Mouse (Mus musculus) myocyte (in vitro differentiated cells): ENCODE data around the gene Dhrs9.

Experiments
- E2F4 ChIP-seq: IDR thresholded peaks from one replicate; pipeline ENCODE4 v1.6.1; 2011; ENCODE audit warnings: mild to moderate bottlenecking, control low read depth, moderate library complexity; ENCODE audit not compliant: insufficient read depth
- MAX ChIP-seq: IDR thresholded peaks from one replicate; pipeline ENCODE4 v1.6.1; 2011; ENCODE audit warnings: low read depth, mild to moderate bottlenecking, control low read depth
- MYOG ChIP-seq, 3 experiments: IDR thresholded peaks; one replicate each; pipeline ENCODE4 v1.6.1; 2011; ENCODE audit warnings: control low read depth in 2 of 3, low read depth in 2 of 3, mild to moderate bottlenecking in 2 of 3; ENCODE audit not compliant: insufficient read length in 2 of 3, control insufficient read depth in 1 of 3, insufficient read depth in 1 of 3
- POLR2A ChIP-seq: IDR thresholded peaks from one replicate; pipeline ENCODE4 v1.6.1; 2011; ENCODE audit warnings: low read depth, mild to moderate bottlenecking, control low read depth, moderate library complexity; ENCODE audit not compliant: insufficient read length
- POLR2AphosphoS2 ChIP-seq: IDR thresholded peaks from one replicate; pipeline ENCODE4 v1.6.1; 2011; ENCODE audit warnings: low read depth, control low read depth; ENCODE audit not compliant: insufficient read length
- SRF ChIP-seq: IDR thresholded peaks from one replicate; pipeline ENCODE4 v1.6.1; 2011; ENCODE audit warnings: low read depth; ENCODE audit not compliant: control insufficient read depth, insufficient read length
- TCF12 ChIP-seq: IDR thresholded peaks from one replicate; pipeline ENCODE4 v1.6.1; 2011; ENCODE audit warnings: mild to moderate bottlenecking, control low read depth; ENCODE audit not compliant: poor library complexity, insufficient read depth, severe bottlenecking
- TCF3 ChIP-seq: IDR thresholded peaks from one replicate; pipeline ENCODE4 v1.6.1; 2011; ENCODE audit warnings: low read depth, control low read depth; ENCODE audit not compliant: insufficient read length
- USF1 ChIP-seq: IDR thresholded peaks from one replicate; pipeline ENCODE4 v1.6.1; 2011; ENCODE audit warnings: low read depth, mild to moderate bottlenecking, control low read depth, moderate library complexity

GRCm38 (mm10) chr2:69418294-69418881, 38.1 kb downstream of the Dhrs9 start:
- TF ChIP-seq MYOG (IDR thresholded peaks at IDR 0.05; ENCODE audit: control insufficient read depth in 1 of 3, insufficient read depth in 1 of 3, insufficient read length in 2 of 3, low read depth in 2 of 3): no peak
- TF ChIP-seq POLR2A: no peak
- no peak for TF ChIP-seq E2F4
- no peak for TF ChIP-seq USF1
- no peak for TF ChIP-seq TCF12
- TF ChIP-seq TCF3: no peak
- no peak for TF ChIP-seq SRF
- no peak for TF ChIP-seq MAX
- no peak for TF ChIP-seq POLR2AphosphoS2
